Mouse (Mus musculus) left cerebral cortex, postnatal 4 days (tissue): ENCODE measurements around the gene Myl10. TPM values are rescaled to one million over a fixed set of nuclear protein-coding genes. Genes with fewer than 3 reads are reported as not detected.
A peak's percentile ranks its signal among the peaks of the same experiment; 100 is the strongest.
"Not testable (repeated sequence)": the region's sequence is repeated elsewhere in the genome, so short reads cannot be mapped to it uniquely, and the experiment has no call there.

Experiments
- DNase-seq: peaks from one replicate; pipeline ENCODE4 v3.0.0-alpha.2; 2022
- intact Hi-C: fragments of 180-260 bp; cut with DNase I; formaldehyde crosslinking; loops from one replicate; pipeline ENCODE4 v1.15.1; 2025
- total RNA-seq, 2 experiments: library from RNA; stranded (reverse); gene quantifications; 2 replicates each; pipeline ENCODE4 v1.2.3; 2021

The Myl10 gene
- not detected for total RNA-seq

DNA sequence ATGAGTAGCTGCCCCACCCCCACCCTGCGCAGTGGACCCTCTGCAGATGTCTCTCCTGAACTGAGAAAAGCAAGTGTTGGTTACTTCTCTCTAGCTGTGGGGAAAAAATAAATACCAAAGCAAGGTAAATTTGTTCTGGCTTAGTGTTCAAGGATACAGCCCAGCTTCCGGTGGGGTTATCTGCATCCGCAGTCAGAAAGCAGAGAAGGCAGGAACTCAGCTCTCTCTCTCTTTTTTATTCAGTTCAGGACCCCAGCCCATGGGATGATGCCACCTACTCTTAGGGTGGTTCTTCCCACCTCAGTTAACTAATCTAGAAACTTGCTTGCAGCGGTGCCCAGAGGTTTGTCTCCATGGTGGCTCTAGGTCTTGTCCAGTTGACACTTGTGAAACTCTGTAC, at the start of gene Myl10:
TSS of gene Myl10 (plus strand) at position 363 of the 400 bp plus-strand sequence.
- intact Hi-C loops: no loop called here
- no peak for DNase-seq

DNA sequence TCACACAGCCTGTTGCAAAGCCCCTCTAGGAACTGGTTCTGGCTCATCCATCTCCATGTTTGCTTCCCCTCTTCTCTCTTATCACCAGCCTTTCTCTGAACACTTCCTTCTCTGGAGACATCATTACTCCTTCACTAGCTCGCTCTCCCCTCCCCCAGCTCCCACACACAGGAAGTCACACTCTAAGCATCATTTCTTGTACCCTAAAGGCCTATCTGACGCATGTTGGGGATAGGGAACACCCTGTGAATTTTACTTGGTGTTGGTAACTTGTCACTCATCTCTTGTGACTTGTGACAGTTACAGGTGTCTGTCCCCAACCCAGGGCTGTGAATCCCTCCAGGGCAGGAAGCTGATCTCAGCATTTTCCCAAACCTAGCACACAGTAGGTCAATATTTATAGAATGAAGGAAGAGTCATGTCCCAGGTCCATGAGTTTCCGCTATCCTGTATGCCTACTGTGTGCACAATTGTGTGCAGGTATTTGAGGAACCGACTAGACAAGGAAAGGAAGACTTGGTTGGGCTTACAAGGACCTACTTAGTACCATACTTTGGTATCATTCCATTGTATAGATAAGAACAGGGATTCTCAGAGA, 46.1 kb upstream of the Myl10 start:
- intact Hi-C loops: no loop called here
- no peak for DNase-seq

DNA sequence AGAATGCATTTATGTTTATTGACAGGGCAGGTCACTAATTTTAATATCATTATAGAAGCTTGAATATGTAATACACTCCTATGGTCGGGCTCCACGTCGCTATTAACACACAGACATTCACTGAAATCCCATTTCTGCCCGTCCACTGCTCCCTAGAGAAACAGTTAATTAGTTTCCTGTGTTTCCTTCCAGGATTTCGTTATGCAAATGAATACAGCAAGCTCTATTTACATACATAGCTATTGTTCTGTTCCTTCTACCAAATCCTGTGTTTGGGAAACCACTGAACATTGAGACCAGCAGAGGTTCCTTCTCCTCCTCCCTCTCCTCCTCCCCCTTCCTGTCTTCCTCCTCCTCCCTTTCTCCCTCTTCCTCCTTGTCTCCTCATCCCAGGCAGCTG, 43.9 kb upstream of the Myl10 start:
- intact Hi-C loops: no loop called here
- DNase-seq: no peak

DNA sequence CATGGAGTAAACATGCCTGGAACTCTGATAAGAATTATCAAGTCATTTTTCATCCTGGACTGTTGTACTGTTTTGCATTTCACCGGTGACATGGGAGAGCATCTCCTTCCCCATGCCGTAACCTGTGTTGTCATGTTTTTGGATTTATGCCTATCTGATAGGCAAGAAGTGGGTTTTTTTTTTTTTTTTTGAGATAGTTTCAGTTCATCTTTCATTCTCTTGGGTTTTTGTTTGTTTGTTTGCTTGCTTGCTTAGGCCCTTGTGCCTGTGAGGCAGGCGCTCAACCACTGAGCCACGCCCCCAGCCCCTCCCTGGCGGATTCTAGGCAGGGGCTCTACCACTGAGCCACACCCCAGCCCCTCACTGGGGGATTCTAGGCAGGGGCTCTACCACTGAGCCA, 43.3 kb upstream of the Myl10 start:
- intact Hi-C loops: no loop called here
- no peak for DNase-seq

DNA sequence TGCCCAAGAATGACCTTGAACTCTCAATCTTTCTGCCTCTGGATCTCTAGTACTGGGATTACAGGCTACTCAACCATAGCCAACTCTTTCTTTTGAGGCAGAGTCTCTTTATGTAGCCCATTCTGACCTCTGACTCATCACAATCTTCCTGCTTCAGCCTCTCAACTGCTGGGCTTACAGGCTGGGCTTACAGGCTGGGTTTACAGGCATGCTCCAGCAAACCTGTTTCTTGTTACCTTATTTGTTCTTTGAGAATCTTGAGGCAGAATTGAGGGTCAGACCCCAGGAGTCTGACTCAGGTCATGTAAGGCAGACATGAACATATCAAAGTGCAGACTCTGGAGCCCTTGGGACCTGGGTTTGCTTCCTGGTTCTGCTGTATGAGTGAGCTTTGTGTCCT, 38.5 kb upstream of the Myl10 start:
- no peak for DNase-seq
- intact Hi-C loops: no loop called here

DNA sequence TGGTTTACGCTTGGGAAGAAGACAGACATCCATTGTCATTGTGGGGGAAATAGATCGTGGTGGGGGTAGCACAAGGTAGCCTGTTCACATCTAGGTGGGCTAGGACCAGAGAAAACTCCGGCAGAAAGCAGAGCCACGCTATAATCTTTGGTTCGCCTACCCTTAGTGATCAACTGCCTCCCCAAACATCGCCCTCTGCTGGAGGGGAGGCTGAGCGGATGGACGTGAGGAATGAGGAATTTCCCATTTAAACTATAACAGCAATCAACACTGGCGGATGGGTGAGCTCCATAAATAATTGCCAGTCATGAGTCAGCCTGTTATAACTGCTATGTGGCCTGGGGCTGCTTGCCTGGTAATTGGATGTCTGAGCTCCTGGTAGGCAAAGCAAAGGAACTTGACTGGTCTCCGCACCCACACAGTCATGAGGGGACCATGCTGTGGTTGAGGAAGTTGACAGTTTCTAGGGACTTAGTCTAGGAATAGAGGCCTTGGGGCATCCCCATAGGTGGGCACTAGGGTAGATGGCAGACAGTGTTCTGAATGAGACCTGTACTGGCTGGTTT, 36.0 kb upstream of the Myl10 start:
- DNase-seq: no peak
- intact Hi-C loops: no loop called here

DNA sequence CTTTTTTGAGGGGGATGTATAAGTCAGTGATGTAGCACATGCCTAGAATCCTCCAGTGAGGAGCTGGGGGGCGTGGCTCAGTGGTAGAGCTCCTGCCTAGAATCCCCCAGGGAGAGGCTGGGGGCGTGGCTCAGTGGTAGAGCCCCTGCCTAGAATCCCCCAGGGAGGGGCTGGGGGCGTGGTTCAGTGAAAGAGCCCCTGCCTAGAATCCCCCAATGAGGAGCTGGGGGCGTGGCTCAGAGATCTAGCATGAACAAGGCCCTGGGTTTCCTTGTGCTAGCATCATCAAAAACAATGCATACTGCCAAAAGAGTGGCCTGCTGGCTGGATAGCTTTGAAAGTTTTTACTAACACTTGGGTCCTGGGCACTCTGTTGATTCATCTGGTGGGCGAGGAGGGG, 32.2 kb upstream of the Myl10 start:
- intact Hi-C loops: not testable (repeated sequence)

DNA sequence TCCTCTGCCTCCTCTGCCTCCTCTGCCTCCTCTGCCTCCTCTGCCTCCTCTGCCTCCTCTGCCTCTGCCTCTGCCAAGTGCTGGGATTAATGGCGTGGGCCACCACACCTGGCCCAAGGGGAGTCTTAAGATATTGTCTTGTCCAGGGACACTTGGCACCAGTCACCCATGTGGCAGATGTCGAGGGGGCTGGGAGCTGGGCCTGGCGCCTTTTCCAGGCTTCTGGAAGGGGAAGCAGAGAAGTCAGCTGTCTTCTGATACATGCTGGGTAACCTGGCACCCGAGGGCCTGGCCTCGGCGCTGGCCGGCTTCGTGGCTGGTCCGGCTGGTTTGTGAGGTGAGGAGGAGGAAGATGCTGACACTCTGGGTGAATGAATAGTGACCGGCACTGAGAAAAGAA, 30.7 kb upstream of the Myl10 start:
- intact Hi-C loops: no loop called here
- peak; percentile 45 for DNase-seq

More for the DNA sequence above, 32.2 kb upstream of the Myl10 start:
- not testable (repeated sequence) for DNase-seq

DNA sequence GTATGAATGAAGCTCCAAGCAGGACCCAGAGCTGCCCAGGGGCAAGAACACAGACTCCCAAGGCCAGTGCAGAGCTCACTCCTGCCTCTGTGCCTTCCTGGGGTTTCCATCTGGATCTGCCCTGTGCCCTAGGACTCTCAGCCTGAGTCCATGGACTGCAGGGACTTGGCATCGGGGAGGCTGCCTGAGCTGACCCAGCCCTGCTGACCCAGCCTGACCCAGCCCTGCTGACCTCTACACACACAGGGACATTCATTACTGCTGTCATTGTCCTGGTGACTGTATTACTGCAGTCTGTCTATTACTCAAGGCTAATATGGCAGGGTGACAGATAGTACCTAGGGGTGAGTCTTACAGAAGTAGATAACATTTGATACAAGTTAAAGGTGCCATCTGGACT, 30.1 kb upstream of the Myl10 start:
- intact Hi-C loops: no loop called here
- no peak for DNase-seq

DNA sequence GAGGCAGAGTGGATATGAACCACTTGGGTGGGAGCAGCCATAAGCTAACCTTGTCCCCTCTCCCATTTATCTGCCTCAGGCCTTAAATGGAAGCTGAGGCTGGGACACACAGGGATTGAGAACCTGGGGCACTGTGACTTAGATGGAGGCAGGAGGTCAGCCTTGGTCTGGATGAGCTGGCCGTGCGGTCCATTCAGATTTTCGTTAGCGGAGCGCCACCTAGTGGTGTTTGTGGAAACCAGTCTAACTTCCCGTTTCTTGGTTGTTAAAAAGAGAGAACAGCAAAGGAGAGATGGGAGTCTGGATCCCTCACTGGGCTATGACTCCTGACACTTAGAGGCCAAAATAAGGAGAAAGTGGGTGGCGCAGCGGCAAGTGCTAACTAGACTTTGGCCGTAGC, 28.4 kb upstream of the Myl10 start:
- peak; percentile 83 for DNase-seq
- intact Hi-C loops: no loop called here

DNA sequence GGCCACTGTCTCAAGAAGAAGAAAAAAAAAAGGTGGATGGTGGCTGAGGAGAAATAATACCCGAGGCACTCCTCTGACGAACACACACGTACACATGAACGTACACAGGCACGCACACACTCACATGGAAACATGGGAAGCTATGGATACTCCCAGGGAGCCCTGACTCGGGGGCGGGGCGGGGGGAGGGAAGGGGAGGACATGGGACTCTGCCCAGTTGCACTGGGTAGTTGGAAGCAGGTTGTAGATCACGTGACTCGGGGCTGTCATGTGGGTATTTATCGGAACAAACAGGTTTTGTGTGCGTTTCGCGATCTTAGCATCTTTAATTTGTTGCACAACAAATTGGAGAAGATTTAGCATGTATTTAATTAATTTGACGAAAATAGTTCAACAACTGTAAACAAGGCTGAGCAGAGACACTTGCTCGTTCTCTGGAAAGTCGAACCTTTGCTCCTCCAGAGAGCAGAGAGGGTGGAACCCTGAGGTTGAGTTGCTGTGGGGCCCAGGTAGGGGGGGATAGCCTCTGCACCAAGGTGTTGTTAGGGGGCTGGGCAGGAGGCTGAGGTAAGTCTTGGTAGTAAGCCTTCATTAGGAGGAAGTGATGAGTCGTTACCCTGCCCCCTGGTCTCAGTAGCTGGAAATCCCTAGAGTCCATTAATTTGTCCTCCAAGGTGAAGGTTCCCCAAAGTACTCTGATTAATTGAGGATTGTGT, 16.5 kb upstream of the Myl10 start:
- intact Hi-C loops: no loop called here
- no peak for DNase-seq

DNA sequence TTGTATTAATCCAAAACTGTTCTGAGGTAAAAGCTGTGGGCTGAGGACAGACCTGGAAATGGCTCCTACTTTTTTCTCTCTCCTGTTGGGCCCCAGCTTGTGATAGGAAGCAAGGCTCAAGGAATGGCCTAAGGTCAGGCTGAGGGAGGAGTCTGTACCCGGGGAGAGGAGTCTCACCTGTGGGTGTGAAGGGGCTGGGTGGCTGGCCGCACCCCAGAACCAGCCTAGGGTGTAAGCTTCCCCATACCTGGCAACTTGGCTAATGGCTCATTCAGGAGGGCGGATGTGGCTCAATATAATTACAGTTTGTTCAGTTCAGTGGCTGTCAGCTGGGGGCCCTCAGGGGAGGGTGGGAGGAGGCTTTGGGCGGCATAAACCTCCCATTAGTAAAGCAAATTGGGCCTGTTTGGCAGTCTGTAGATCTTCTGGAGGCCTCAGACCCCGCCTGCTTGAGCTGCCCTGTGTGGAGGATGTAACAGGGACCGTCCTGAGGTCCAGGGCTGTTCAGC, 14.1 kb upstream of the Myl10 start:
- intact Hi-C loops: no loop called here
- no peak for DNase-seq

DNA sequence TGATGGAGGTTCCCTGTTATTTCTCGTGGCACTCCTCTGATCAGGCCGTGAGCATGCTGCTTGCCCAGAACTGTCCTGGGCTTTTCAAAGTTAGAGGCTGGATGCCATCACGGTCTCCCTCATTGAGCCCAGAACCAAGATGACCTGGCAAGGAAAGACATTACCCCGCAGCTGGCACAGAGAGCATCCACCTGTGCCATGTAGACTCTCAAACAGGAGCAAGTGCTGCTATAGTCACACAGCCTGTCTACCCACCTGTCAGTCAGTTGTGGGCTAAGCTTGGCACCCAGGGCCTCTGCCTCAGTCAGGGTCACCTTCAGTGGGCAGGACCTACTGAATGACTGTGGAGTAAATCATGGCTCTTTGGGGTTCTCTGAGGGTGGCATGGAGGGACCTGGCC, 6.6 kb upstream of the Myl10 start:
- intact Hi-C loops: no loop called here
- no peak for DNase-seq

DNA sequence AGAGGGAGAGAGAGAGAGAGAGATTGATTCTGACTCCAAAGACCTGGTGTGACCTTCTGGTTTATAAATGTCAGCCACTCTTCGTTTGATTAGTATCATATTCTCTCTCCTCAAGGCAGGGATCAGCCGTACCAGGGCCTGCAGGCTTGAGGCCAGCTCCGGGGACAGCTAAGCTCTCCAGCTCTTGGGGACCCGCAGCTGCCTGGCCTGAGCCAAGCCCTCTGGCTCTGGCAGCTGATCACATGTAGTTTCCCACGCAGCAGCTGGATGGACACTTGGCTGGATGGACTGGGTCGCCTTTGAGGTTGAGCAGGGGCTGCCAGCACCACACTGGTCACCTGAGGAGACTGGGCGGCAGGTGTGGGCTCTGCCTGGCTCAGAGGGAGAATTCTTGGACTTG, 5.4 kb upstream of the Myl10 start:
- peak; percentile 49 for DNase-seq
- intact Hi-C loops: no loop called here

DNA sequence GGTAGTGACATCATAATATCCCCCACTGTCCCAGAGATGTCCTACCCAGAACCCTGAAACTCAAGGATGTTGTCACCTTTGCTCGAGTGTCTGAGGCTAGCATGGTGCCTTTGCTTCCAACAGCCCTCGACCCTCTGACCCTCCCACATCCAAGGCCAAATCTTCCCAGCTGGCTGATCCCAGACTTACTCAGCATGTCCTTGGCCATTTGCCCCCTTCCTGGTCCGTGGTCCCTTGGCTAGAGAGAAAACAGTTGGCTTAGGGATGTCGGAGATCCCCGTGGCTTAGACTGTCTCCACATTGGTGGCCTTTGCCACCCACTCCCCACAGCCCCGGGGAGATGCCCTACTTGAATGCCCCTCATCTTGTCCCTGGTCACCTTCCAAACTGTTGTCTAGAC, 4.1 kb upstream of the Myl10 start:
- intact Hi-C loops: no loop called here
- DNase-seq: no peak

DNA sequence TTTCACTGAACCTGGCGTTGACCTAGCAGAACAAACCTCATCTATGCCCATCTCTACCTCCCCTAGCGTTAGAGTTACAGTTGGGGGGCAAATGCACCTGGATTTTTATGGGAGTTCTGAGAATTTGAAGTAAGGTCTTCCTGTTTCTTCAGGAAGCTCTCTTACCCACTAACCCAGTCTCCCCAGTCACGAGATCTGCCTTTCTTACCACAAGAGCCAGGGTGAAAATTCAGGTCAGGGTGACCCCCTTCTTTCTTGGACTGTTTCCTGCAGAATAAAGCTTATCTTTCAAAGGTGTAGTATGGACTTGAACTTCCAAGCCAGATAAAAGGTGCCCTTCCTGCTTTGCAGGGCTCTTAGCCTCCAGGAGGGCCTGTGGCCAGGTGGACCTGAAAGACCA, 1.8 kb upstream of the Myl10 start:
- DNase-seq: no peak
- intact Hi-C loops: no loop called here

DNA sequence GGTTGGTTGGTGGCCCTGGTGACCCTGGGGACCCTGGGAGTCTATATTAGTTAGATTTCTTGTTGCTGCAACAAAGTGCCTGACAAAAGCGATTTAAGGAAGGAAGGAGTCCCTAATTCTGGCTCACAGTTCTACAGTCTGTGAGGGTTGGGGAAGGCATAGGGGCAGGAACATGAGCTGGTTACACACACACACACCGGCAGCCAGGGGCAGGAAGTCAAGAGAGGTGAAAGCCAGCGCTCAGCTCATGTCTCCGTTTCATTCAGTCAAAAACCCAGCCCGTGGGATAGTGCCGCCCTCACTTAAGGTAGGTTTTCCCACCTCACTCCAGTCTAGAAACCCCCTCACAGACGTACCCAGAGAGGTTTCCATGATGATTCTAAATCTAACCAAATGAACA, 472 bp downstream of the Myl10 start:
- intact Hi-C loops: no loop called here
- no peak for DNase-seq

DNA sequence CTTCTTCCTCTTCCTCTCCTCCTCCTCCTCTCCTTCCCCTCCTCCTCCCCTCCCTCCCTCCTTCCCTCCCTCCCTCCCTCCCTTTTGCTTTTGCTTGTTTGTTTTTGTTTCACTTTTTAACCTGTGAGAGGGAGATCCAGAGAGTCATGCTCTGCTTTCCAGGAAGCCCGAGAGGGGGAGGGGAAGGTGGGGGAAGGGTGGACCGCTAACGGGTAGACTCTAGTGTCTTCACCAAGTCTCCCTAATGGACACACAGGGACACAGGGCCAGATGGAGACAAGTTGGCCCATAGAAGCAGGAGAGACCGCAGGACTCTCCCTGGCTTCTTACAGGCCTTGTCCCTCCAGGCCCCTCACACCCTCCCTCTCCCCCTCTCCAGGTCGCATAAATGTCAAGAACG, 2.0 kb downstream of the Myl10 start:
- intact Hi-C loops: no loop called here
- no peak for DNase-seq

DNA sequence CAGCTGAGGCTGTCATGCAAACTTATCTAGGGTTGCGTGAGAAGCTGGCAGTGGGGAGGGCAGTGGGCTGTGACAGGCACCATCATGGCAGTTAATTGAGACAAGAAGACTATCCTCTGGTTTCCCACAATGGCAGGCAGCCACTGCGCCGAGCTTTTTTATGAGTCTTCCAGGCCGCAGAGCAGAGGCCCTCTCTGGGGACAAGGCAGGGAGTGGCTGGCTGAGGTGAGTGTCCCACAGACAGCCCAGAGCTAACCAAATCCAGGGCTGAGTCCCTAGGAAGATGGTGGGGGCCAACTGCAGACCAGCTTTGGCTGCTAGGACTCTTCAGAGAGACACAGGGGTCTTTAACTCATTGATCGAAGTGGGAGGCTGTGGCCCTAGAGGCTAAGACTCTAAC, 3.6 kb downstream of the Myl10 start:
- intact Hi-C loops: no loop called here
- DNase-seq: no peak

DNA sequence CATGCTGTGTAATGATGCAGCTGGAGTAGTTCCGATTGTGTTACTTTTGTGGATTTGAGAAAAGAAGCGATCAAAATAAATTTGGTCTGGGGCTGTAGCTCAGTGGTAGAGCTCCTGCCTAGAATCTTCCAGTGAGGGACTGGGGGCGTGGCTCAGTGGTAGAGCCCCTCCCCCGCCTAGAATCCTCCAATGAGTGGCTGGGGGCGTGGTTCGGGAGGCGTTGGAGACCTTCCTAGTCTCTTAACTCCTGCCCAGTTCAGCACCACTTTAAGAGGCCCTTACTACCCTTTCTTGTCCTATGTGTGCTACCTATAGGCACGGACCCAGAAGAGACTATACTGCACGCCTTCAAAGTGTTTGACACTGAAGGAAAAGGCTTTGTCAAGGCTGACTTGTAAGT, 4.7 kb downstream of the Myl10 start:
- no peak for DNase-seq
- intact Hi-C loops: no loop called here

DNA sequence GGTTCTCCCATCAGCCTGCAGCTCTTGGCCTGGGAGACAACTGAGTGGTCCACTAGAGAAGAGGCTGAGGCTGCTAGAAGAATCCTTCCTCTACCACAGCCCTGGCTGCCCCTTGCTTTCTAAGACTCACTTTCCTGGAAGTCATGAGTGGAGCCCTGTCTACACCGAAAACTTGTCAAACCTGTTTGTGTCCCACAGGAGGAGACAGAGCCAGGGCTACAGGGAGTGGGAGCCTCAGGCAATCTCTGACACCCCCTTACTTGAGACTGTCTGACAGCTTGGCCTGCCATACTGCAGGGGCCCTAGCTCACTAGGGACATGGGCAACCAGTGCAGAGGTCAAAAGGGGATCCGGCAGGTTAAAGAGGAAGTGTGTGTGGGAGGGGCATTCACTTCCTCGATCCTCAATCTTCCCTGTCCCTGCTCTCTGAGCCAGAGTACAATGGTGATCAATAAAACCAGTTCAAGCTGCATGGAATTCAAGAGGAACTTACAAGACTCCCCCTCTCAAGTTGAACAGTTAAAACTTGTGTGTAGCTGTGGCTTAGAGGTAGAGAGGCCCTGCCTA, 9.3 kb downstream of the Myl10 start:
- intact Hi-C loops: no loop called here
- no peak for DNase-seq

DNA sequence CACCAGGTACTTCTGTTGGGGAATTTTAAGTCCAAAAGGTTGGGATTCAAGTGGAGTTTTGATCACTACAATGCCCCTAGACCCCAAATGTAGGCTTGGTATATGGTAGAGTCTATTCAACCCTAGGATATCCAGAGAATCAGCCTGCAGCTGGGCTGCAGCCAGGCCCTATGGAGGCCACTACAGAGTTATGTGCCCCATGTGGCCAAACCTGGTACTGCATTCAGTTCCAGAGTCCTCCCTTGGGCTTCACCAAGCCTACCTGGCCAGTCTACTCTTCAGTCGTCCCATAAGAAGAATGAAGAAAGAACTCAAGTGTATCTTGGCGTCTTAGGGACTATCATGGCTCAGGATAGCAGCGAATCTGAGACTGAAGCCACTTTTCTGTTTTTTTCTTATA, 10.8 kb downstream of the Myl10 start:
- intact Hi-C loops: no loop called here

More for the DNA sequence above, 10.8 kb downstream of the Myl10 start:
- peak; percentile 68 for DNase-seq
